Mouse (Mus musculus) mouse trophoblast stem cell (cell line): Measurements from ENCODE around the gene Telo2.

ENCODE experiments used
- in situ Hi-C, 2 experiments: fragments of 300-500 bp; cut with MseI, MboI; formaldehyde crosslinking; loops; 2 replicates in 1 of 2; 3 replicates in 1 of 2; pipeline ENCODE4 v1.15.1; 2025

Telo2 gene

GRCm38 (mm10) chr17:25101338-25101737 is 14.4 kb downstream of the Telo2 start:
- in situ Hi-C loops = no loop called here

GRCm38 (mm10) chr17:25100052-25100451 is 15.7 kb downstream of the Telo2 start:
- in situ Hi-C loops = no loop called here

- in situ Hi-C loops = no loop called here
These were observed 19.5 kb downstream of the Telo2 start for GRCm38 (mm10) chr17:25096221-25096620.

- in situ Hi-C loops = no loop called here
These were observed 25.3 kb downstream of the Telo2 start for GRCm38 (mm10) chr17:25090450-25090849.

GRCm38 (mm10) chr17:25089158-25089557 is 26.6 kb downstream of the Telo2 start:
- in situ Hi-C loops = no loop called here

- in situ Hi-C loops = no loop called here
These were observed 29.0 kb downstream of the Telo2 start for GRCm38 (mm10) chr17:25086724-25087123.

GRCm38 (mm10) chr17:25084835-25085385 is 30.9 kb downstream of the Telo2 start:
- in situ Hi-C loops = no loop called here

GRCm38 (mm10) chr17:25083444-25083931 is 32.3 kb downstream of the Telo2 start, which contains the start of gene Tmem204:
Gene Tmem204 (minus strand): TSS chr17:25083591.
- in situ Hi-C loops = no loop called here

- in situ Hi-C loops = no loop called here
These were observed 32.9 kb downstream of the Telo2 start for GRCm38 (mm10) chr17:25082887-25083286.

- in situ Hi-C loops = no loop called here
These were observed 33.5 kb downstream of the Telo2 start for GRCm38 (mm10) chr17:25082081-25082847.

- in situ Hi-C loops = no loop called here
These were observed 34.8 kb downstream of the Telo2 start for GRCm38 (mm10) chr17:25080960-25081381.

- in situ Hi-C loops = no loop called here
These were observed 35.6 kb downstream of the Telo2 start for GRCm38 (mm10) chr17:25080210-25080609.

- in situ Hi-C loops = no loop called here
These were observed 37.9 kb downstream of the Telo2 start for GRCm38 (mm10) chr17:25077771-25078372.

GRCm38 (mm10) chr17:25076906-25077305 is 38.9 kb downstream of the Telo2 start:
- in situ Hi-C loops = no loop called here

GRCm38 (mm10) chr17:25068690-25069089 is 47.1 kb downstream of the Telo2 start:
- in situ Hi-C loops = no loop called here

GRCm38 (mm10) chr17:25067442-25067851 is 48.3 kb downstream of the Telo2 start:
- in situ Hi-C loops = no loop called here

GRCm38 (mm10) chr17:25066595-25066994 is 49.2 kb downstream of the Telo2 start:
- in situ Hi-C loops = no loop called here

- in situ Hi-C loops = no loop called here
These were observed 50.6 kb downstream of the Telo2 start for GRCm38 (mm10) chr17:25065189-25065588.

- in situ Hi-C loops = no loop called here
These were observed 51.4 kb downstream of the Telo2 start for GRCm38 (mm10) chr17:25064351-25064750.

- in situ Hi-C loops = no loop called here
These were observed 51.9 kb downstream of the Telo2 start for GRCm38 (mm10) chr17:25063872-25064271.

GRCm38 (mm10) chr17:25063261-25063660 is 52.5 kb downstream of the Telo2 start:
- in situ Hi-C loops = no loop called here

- in situ Hi-C loops = no loop called here
These were observed 58.7 kb downstream of the Telo2 start for GRCm38 (mm10) chr17:25057041-25057440.

- in situ Hi-C loops = no loop called here
These were observed 62.5 kb downstream of the Telo2 start for GRCm38 (mm10) chr17:25053274-25053673.
